Mouse (Mus musculus) lung, embryonic 14.5 days (tissue): ENCODE data around the gene Fam81a. TPM values are rescaled to one million over a fixed set of nuclear protein-coding genes. Genes with fewer than 3 reads are reported as not detected.

Source experiments
- ATAC-seq: fragments of 200-750 bp; cut with Nextera tagmentation; 2 replicates; pipeline ENCODE4 v1.8.0; 2017; ENCODE audit warnings: mild to moderate bottlenecking, moderate TSS enrichment, moderate library complexity; ENCODE audit not compliant: insufficient read depth
- DNase-seq: peaks from one replicate; pipeline ENCODE4 v3.0.0-alpha.2; 2015
- H3K27ac ChIP-seq: fragments of 300-500 bp; sonication (generic); 2 replicates; pipeline ENCODE4 v1.5.1; 2014; ENCODE audit warnings: low read depth, mild to moderate bottlenecking, moderate library complexity
- H3K27me3 ChIP-seq: fragments of 300-500 bp; sonication (generic); 2 replicates; pipeline ENCODE4 v1.6.1; 2014; ENCODE audit warnings: low read length, control low read depth; ENCODE audit not compliant: insufficient read depth
- H3K36me3 ChIP-seq: fragments of 300-500 bp; sonication (generic); 2 replicates; pipeline ENCODE4 v1.6.1; 2014; ENCODE audit warnings: control low read depth; ENCODE audit not compliant: insufficient read depth
- H3K4me1 ChIP-seq: fragments of 300-500 bp; sonication (generic); 2 replicates; pipeline ENCODE4 v1.6.1; 2014; ENCODE audit warnings: antibody characterized with exemption, control low read depth; ENCODE audit not compliant: insufficient read depth
- H3K4me2 ChIP-seq: fragments of 300-500 bp; sonication (generic); 2 replicates; pipeline ENCODE4 v1.6.1; 2014; ENCODE audit warnings: mild to moderate bottlenecking
- H3K4me3 ChIP-seq: fragments of 300-500 bp; sonication (generic); 2 replicates; pipeline ENCODE4 v1.5.1; 2014; ENCODE audit warnings: low read depth, low read length
- H3K9ac ChIP-seq: fragments of 300-500 bp; sonication (generic); 2 replicates; pipeline ENCODE4 v1.6.1; 2014
- H3K9me3 ChIP-seq: fragments of 300-500 bp; sonication (generic); 2 replicates; pipeline ENCODE4 v1.6.1; 2016; ENCODE audit warnings: low read depth, low read length, control low read depth
- CTCF ChIP-seq: IDR thresholded peaks from 2 replicates; pipeline ENCODE4 v1.5.1; 2016; ENCODE audit warnings: antibody characterized with exemption, low read depth
- WGBS: fragments of 180-500 bp; shearing (Covaris S2); extraction: QIAGEN DNeasy Blood & Tissue Kit; methylation state at CpG from one replicate; pipeline ENCODE4 v1.1.7; 2014; 5-methylcytosine and 5-hydroxymethylcytosine counted together
- polyA plus RNA-seq: library from polyadenylated mRNA; unstranded; fragments of >200 nt; fragmentation: Nextera tagmentation; extraction: Ambion mirVana; gene quantifications from 2 replicates; pipeline ENCODE4 v1.2.1, GENCODE M21; 2014

Fam81a gene
- polyA plus RNA-seq, 1 experiment from 2014 or later = 4.2 TPM

GRCm38 (mm10) chr9:70110871-70111270, 31.5 kb downstream of the Fam81a start:
- no peak for ATAC-seq
- 52% methylated on average over 7 of the region's 7 CpGs for WGBS
- H3K27me3 ChIP-seq = no peaks in the 10 kb centered on the region
- no peak for TF ChIP-seq CTCF
- no peak overlapping the region for H3K27ac ChIP-seq
- H3K4me3 ChIP-seq = no peak overlapping the region
- DNase-seq = no peak
- peaks cover 3% of the 10 kb centered on the region; the same call in 1 of the 2 replicates for H3K4me1 ChIP-seq
- H3K9me3 ChIP-seq = no peaks in the 10 kb centered on the region
- H3K36me3 ChIP-seq = no peaks in the 10 kb centered on the region
- no peak overlapping the region for H3K9ac ChIP-seq
- no peak overlapping the region for H3K4me2 ChIP-seq

GRCm38 (mm10) chr9:70109279-70109678, 33.1 kb downstream of the Fam81a start:
- no peak overlapping the region for H3K27ac ChIP-seq
- no peaks in the 10 kb centered on the region for H3K36me3 ChIP-seq
- no peak overlapping the region for H3K4me3 ChIP-seq
- peak; percentile 97 for DNase-seq
- 8% methylated on average over 3 of the region's 3 CpGs for WGBS
- ATAC-seq = 0 out of 2 replicates have a peak, but pooled peaks have one; percentile 45
- peak; percentile 94 for TF ChIP-seq CTCF
- no peaks in the 10 kb centered on the region for H3K9me3 ChIP-seq
- H3K27me3 ChIP-seq = no peaks in the 10 kb centered on the region
- H3K9ac ChIP-seq = no peak overlapping the region
- peaks cover 3% of the 10 kb centered on the region; the same call in 1 of the 2 replicates for H3K4me1 ChIP-seq
- no peak overlapping the region for H3K4me2 ChIP-seq

GRCm38 (mm10) chr9:70108151-70108550, 34.2 kb downstream of the Fam81a start:
- Histone ChIP-seq H3K9ac (no peak overlapping the region), H3K27me3 (no peaks in the 10 kb centered on the region), H3K4me2 (no peak overlapping the region), H3K4me1 (peaks cover 3% of the 10 kb centered on the region; the same call in 1 of the 2 replicates), H3K36me3 (no peaks in the 10 kb centered on the region), H3K27ac (no peak overlapping the region), H3K4me3 (no peak overlapping the region), H3K9me3 (no peaks in the 10 kb centered on the region)
- DNase-seq = no peak
- no peak for ATAC-seq
- WGBS = 64% methylated on average over 5 of the region's 5 CpGs
- no peak for TF ChIP-seq CTCF

GRCm38 (mm10) chr9:70105573-70105972, 36.8 kb downstream of the Fam81a start:
- DNase-seq = peak; percentile 49
- Histone ChIP-seq H3K4me2 (no peak overlapping the region), H3K4me1 (no peaks in the 10 kb centered on the region), H3K36me3 (no peaks in the 10 kb centered on the region), H3K9me3 (no peaks in the 10 kb centered on the region), H3K9ac (no peak overlapping the region), H3K27ac (no peak overlapping the region), H3K27me3 (no peaks in the 10 kb centered on the region), H3K4me3 (no peak overlapping the region)
- no peak for ATAC-seq
- TF ChIP-seq CTCF = no peak
- 34% methylated on average over 5 of the region's 5 CpGs for WGBS

- DNase-seq = no peak
These were observed 39.3 kb downstream of the Fam81a start for GRCm38 (mm10) chr9:70103106-70103505.

GRCm38 (mm10) chr9:70097542-70097941, 44.8 kb downstream of the Fam81a start:
- Histone ChIP-seq H3K27ac (no peak overlapping the region), H3K36me3 (no peaks in the 10 kb centered on the region), H3K4me2 (no peak overlapping the region), H3K9me3 (no peaks in the 10 kb centered on the region), H3K27me3 (no peaks in the 10 kb centered on the region), H3K4me3 (no peak overlapping the region), H3K4me1 (no peaks in the 10 kb centered on the region), H3K9ac (no peak overlapping the region)
- ATAC-seq (no peak), DNase-seq (no peak)
- TF ChIP-seq CTCF = no peak
- 88% methylated on average over 2 of the region's 2 CpGs for WGBS

More at GRCm38 (mm10) chr9:70103106-70103505, 39.3 kb downstream of the Fam81a start:
- no peak overlapping the region for H3K27ac ChIP-seq
- peak; percentile 46 for TF ChIP-seq CTCF
- WGBS = 46% methylated on average over 8 of the region's 8 CpGs
- no peaks in the 10 kb centered on the region for H3K4me1 ChIP-seq
- no peak overlapping the region for H3K9ac ChIP-seq
- no peak for ATAC-seq
- no peaks in the 10 kb centered on the region for H3K9me3 ChIP-seq
- H3K4me2 ChIP-seq = no peak overlapping the region
- H3K4me3 ChIP-seq = no peak overlapping the region
- no peaks in the 10 kb centered on the region for H3K27me3 ChIP-seq
- H3K36me3 ChIP-seq = no peaks in the 10 kb centered on the region

- Histone ChIP-seq H3K9ac (no peak overlapping the region), H3K4me1 (no peaks in the 10 kb centered on the region), H3K4me2 (no peak overlapping the region), H3K27me3 (no peaks in the 10 kb centered on the region), H3K4me3 (no peak overlapping the region), H3K27ac (no peak overlapping the region), H3K9me3 (no peaks in the 10 kb centered on the region), H3K36me3 (no peaks in the 10 kb centered on the region)
- WGBS = 59% methylated on average over 6 of the region's 6 CpGs
- no peak for ATAC-seq
- no peak for DNase-seq
- no peak for TF ChIP-seq CTCF
These were observed 47.3 kb downstream of the Fam81a start for GRCm38 (mm10) chr9:70095016-70095415.

GRCm38 (mm10) chr9:70090541-70090940, 51.8 kb downstream of the Fam81a start:
- WGBS = 76% methylated on average over 10 of the region's 10 CpGs
- no peaks in the 10 kb centered on the region for H3K36me3 ChIP-seq
- DNase-seq (no peak), ATAC-seq (no peak)
- no peaks in the 10 kb centered on the region for H3K9me3 ChIP-seq
- H3K4me3 ChIP-seq = no peak overlapping the region
- H3K27me3 ChIP-seq = no peaks in the 10 kb centered on the region
- no peak overlapping the region for H3K4me2 ChIP-seq
- TF ChIP-seq CTCF = no peak
- peaks cover 4% of the 10 kb centered on the region; the same call in 1 of the 2 replicates for H3K4me1 ChIP-seq
- no peak overlapping the region for H3K9ac ChIP-seq
- H3K27ac ChIP-seq = no peak overlapping the region
